Mouse (Mus musculus) neural tube, embryonic 11.5 days (tissue): Measurements from ENCODE around the gene Psmd3. TPM values are rescaled to one million over a fixed set of nuclear protein-coding genes. Genes with fewer than 3 reads are reported as not detected.
A peak's percentile ranks its signal among the peaks of the same experiment; 100 is the strongest.

Source experiments
- ATAC-seq: fragments of 200-750 bp; cut with Nextera tagmentation; 2 replicates; pipeline ENCODE4 v1.8.0; 2017; ENCODE audit warnings: moderate number of reproducible peaks, mild to moderate bottlenecking, moderate TSS enrichment, moderate library complexity; ENCODE audit not compliant: insufficient read depth, low FRiP score, low TSS enrichment
- DNase-seq: peaks from one replicate; pipeline ENCODE4 v3.0.0-alpha.2; 2015; ENCODE audit warnings: low spot score
- H3K27ac ChIP-seq: fragments of 300-500 bp; sonication (generic); 2 replicates; pipeline ENCODE4 v1.5.1; 2014; ENCODE audit warnings: low read depth, mild to moderate bottlenecking, low read length
- H3K27me3 ChIP-seq: fragments of 300-500 bp; sonication (generic); 2 replicates; pipeline ENCODE4 v1.6.1; 2014; ENCODE audit warnings: mild to moderate bottlenecking, low read length, mixed read lengths; ENCODE audit not compliant: control insufficient read depth, insufficient read depth
- H3K36me3 ChIP-seq: fragments of 300-500 bp; sonication (generic); 2 replicates; pipeline ENCODE4 v1.6.1; 2014; ENCODE audit warnings: mild to moderate bottlenecking, low read length, moderate library complexity, mixed read lengths; ENCODE audit not compliant: control insufficient read depth, insufficient read depth
- H3K4me1 ChIP-seq: fragments of 300-500 bp; sonication (generic); 2 replicates; pipeline ENCODE4 v1.6.1; 2014; ENCODE audit warnings: low read length, mixed read lengths; ENCODE audit not compliant: control insufficient read depth, insufficient read depth
- H3K4me2 ChIP-seq: fragments of 300-500 bp; sonication (generic); 2 replicates; pipeline ENCODE4 v1.6.1; 2014; ENCODE audit warnings: low read depth, mild to moderate bottlenecking, moderate library complexity
- H3K4me3 ChIP-seq: fragments of 300-500 bp; sonication (generic); 2 replicates; pipeline ENCODE4 v1.5.1; 2014; ENCODE audit warnings: low read depth, low read length
- H3K9ac ChIP-seq: fragments of 300-500 bp; sonication (generic); 2 replicates; pipeline ENCODE4 v1.6.1; 2014; ENCODE audit warnings: mild to moderate bottlenecking, low read length
- H3K9me3 ChIP-seq: fragments of 300-500 bp; sonication (generic); 2 replicates; pipeline ENCODE4 v1.6.1; 2016; ENCODE audit warnings: low read length; ENCODE audit not compliant: control insufficient read depth
- WGBS: fragments of 180-500 bp; shearing (Covaris S2); extraction: QIAGEN DNeasy Blood & Tissue Kit; methylation state at CpG from one replicate; pipeline ENCODE4 v1.1.7; 2014; 5-methylcytosine and 5-hydroxymethylcytosine counted together
- polyA plus RNA-seq: library from polyadenylated mRNA; unstranded; fragments of >200 nt; fragmentation: Nextera tagmentation; extraction: Ambion mirVana; gene quantifications from 2 replicates; pipeline ENCODE4 v1.2.1, GENCODE M21; 2014

Gene Psmd3
- polyA plus RNA-seq, 1 experiment from 2014 or later = 172 TPM

GRCm38 (mm10) chr11:98695408-98695807, 13.1 kb downstream of the Psmd3 start:
- no peak overlapping the region for H3K9ac ChIP-seq
- WGBS = 75% methylated on average over 14 of the region's 14 CpGs
- no peak for ATAC-seq
- H3K36me3 ChIP-seq = peaks cover 26% of the 10 kb centered on the region
- H3K27ac ChIP-seq = no peak overlapping the region
- no peak overlapping the region for H3K4me3 ChIP-seq
- no peak overlapping the region for H3K4me2 ChIP-seq
- no peak for DNase-seq
- no peaks in the 10 kb centered on the region for H3K4me1 ChIP-seq
- no peaks in the 10 kb centered on the region for H3K9me3 ChIP-seq
- no peaks in the 10 kb centered on the region for H3K27me3 ChIP-seq

- Histone ChIP-seq H3K27ac (no peak overlapping the region), H3K9ac (no peak overlapping the region), H3K4me3 (no peak overlapping the region), H3K4me2 (no peak overlapping the region), H3K36me3 (peaks cover 20% of the 10 kb centered on the region), H3K4me1 (no peaks in the 10 kb centered on the region), H3K9me3 (no peaks in the 10 kb centered on the region), H3K27me3 (no peaks in the 10 kb centered on the region)
- no peak for DNase-seq
- ATAC-seq = no peak
- WGBS = 90% methylated on average over 14 of the region's 14 CpGs
Observed at GRCm38 (mm10) chr11:98696454-98697216, 14.3 kb downstream of the Psmd3 start.

- no peaks in the 10 kb centered on the region for H3K4me1 ChIP-seq
- no peaks in the 10 kb centered on the region for H3K9me3 ChIP-seq
- DNase-seq (no peak), ATAC-seq (no peak)
- no peak overlapping the region for H3K27ac ChIP-seq
- H3K9ac ChIP-seq = no peak overlapping the region
- H3K4me2 ChIP-seq = no peak overlapping the region
- no peak overlapping the region for H3K4me3 ChIP-seq
- no peaks in the 10 kb centered on the region for H3K27me3 ChIP-seq
- WGBS = 91% methylated on average over 12 of the region's 12 CpGs
- peaks cover 15% of the 10 kb centered on the region for H3K36me3 ChIP-seq
Observed at GRCm38 (mm10) chr11:98697225-98697624, 14.9 kb downstream of the Psmd3 start.

- Histone ChIP-seq H3K9ac (no peak overlapping the region), H3K27ac (no peak overlapping the region), H3K36me3 (peaks cover 7% of the 10 kb centered on the region), H3K4me2 (no peak overlapping the region), H3K27me3 (no peaks in the 10 kb centered on the region), H3K4me3 (no peak overlapping the region), H3K4me1 (no peaks in the 10 kb centered on the region), H3K9me3 (no peaks in the 10 kb centered on the region)
- DNase-seq (no peak), ATAC-seq (no peak)
- WGBS = 90% methylated on average over 16 of the region's 16 CpGs
Observed at GRCm38 (mm10) chr11:98698849-98699640, 16.7 kb downstream of the Psmd3 start.

GRCm38 (mm10) chr11:98699911-98700310, 17.6 kb downstream of the Psmd3 start:
- H3K4me2 ChIP-seq = no peak overlapping the region
- DNase-seq (peak; percentile 66), ATAC-seq (no peak)
- H3K36me3 ChIP-seq = peaks cover 2% of the 10 kb centered on the region
- H3K4me1 ChIP-seq = no peaks in the 10 kb centered on the region
- H3K9ac ChIP-seq = no peak overlapping the region
- no peaks in the 10 kb centered on the region for H3K27me3 ChIP-seq
- no peaks in the 10 kb centered on the region for H3K9me3 ChIP-seq
- H3K4me3 ChIP-seq = no peak overlapping the region
- no peak overlapping the region for H3K27ac ChIP-seq
- 41% methylated on average over 4 of the region's 4 CpGs for WGBS

GRCm38 (mm10) chr11:98701213-98701670, 18.9 kb downstream of the Psmd3 start, which contains the start of gene Csf3:
Csf3 (plus strand) TSS chr11:98701263.
- no peaks in the 10 kb centered on the region; the same call in none of the 2 replicates for H3K36me3 ChIP-seq
- ATAC-seq (no peak), DNase-seq (no peak)
- H3K9me3 ChIP-seq = no peaks in the 10 kb centered on the region
- H3K4me3 ChIP-seq = no peak within 1 kb of the TSS
- whole genome bisulfite sequencing = 35% methylated on average over 10 of the region's 10 CpGs
- no peak within 1 kb of the TSS for H3K27ac ChIP-seq
- H3K4me2 ChIP-seq = no peak within 1 kb of the TSS
- H3K27me3 ChIP-seq = no peaks in the 10 kb centered on the region
- H3K9ac ChIP-seq = no peak within 1 kb of the TSS
- H3K4me1 ChIP-seq = no peaks in the 10 kb centered on the region

- WGBS = 68% methylated on average over 5 of the region's 5 CpGs
- Histone ChIP-seq H3K27ac (no peak overlapping the region), H3K4me2 (no peak overlapping the region), H3K4me3 (no peak overlapping the region), H3K27me3 (no peaks in the 10 kb centered on the region), H3K4me1 (no peaks in the 10 kb centered on the region), H3K36me3 (peaks cover 4% of the 10 kb centered on the region), H3K9me3 (no peaks in the 10 kb centered on the region), H3K9ac (no peak overlapping the region)
- ATAC-seq = no peak
- DNase-seq = no peak
Observed at GRCm38 (mm10) chr11:98702323-98702722, 20.0 kb downstream of the Psmd3 start.

GRCm38 (mm10) chr11:98705021-98705420, 22.7 kb downstream of the Psmd3 start:
- ATAC-seq = no peak
- Histone ChIP-seq H3K9ac (no peak overlapping the region), H3K4me3 (no peak overlapping the region), H3K9me3 (no peaks in the 10 kb centered on the region), H3K4me1 (no peaks in the 10 kb centered on the region), H3K4me2 (no peak overlapping the region), H3K27me3 (no peaks in the 10 kb centered on the region), H3K27ac (no peak overlapping the region), H3K36me3 (peaks cover 7% of the 10 kb centered on the region)
- 89% methylated on average over 10 of the region's 10 CpGs for WGBS
- DNase-seq = no peak
